Mouse (Mus musculus): Measurements from ENCODE around the gene Vmn1r217. TPM values are rescaled to one million over a fixed set of nuclear protein-coding genes. Genes with fewer than 3 reads are reported as not detected.

Gene Vmn1r217
- polyA plus RNA-seq, 1 experiment, result not detected

GRCm38 (mm10) chr13:23057778-23058177 is 60.2 kb downstream of the Vmn1r217 start:
- H3K4me1 ChIP-seq, result no peaks in the 10 kb centered on the region
- H3K27me3 ChIP-seq (replicated peaks), result no peaks in the 10 kb centered on the region
- H3K36me3 ChIP-seq (replicated peaks; ENCODE audit: low read length), result no peaks in the 10 kb centered on the region
- TF ChIP-seq FLI1 (IDR thresholded peaks at IDR 0.05; ENCODE audit: low read length), result no peak
- H3K9me3 ChIP-seq, result no peaks in the 10 kb centered on the region
- H3K4me3 ChIP-seq (replicated peaks), result no peak overlapping the region

Other genes with a start within 250 kb of the Vmn1r217 start
- gene Vmn1r212, start 234.0 kb downstream of the Vmn1r217 start, polyA plus RNA-seq (2012; ENCODE audit: insufficient read depth, low replicate concordance), result not detected in 2 replicates
- not detected in 2 replicates for gene Vmn1r213, start 110.6 kb downstream of the Vmn1r217 start, polyA plus RNA-seq (2012; ENCODE audit: insufficient read depth, low replicate concordance)
- not detected in 2 replicates for gene Vmn1r214, start 87.8 kb downstream of the Vmn1r217 start, polyA plus RNA-seq (2012; ENCODE audit: insufficient read depth, low replicate concordance)
- gene Vmn1r215, start 50.2 kb downstream of the Vmn1r217 start, polyA plus RNA-seq (2012; ENCODE audit: insufficient read depth, low replicate concordance), result 5.8 TPM in 1 of 2 replicates, not detected in the other
- gene Vmn1r218, start 14.9 kb upstream of the Vmn1r217 start, polyA plus RNA-seq (2012; ENCODE audit: insufficient read depth, low replicate concordance), result not detected in 2 replicates
- 0.07 TPM in 1 of 2 replicates, not detected in the other for gene Vmn1r219, start 41.1 kb upstream of the Vmn1r217 start, polyA plus RNA-seq (2012; ENCODE audit: insufficient read depth, low replicate concordance)
- not detected in 2 replicates for gene Vmn1r220, start 69.7 kb upstream of the Vmn1r217 start, polyA plus RNA-seq (2012; ENCODE audit: insufficient read depth, low replicate concordance)
- gene Vmn1r221, start 95.9 kb upstream of the Vmn1r217 start, polyA plus RNA-seq (2012; ENCODE audit: insufficient read depth, low replicate concordance), result not detected in 2 replicates
- gene Vmn1r222, start 117.7 kb upstream of the Vmn1r217 start, polyA plus RNA-seq (2012; ENCODE audit: insufficient read depth, low replicate concordance), result not detected in 2 replicates
- not detected in 2 replicates for gene Vmn1r223, start 128.9 kb upstream of the Vmn1r217 start, polyA plus RNA-seq (2012; ENCODE audit: insufficient read depth, low replicate concordance)

All from megakaryocyte, embryonic 14.5 days (primary cell).